Mouse (Mus musculus) CH12.LX (cell line): ENCODE data around the gene Rasa4. TPM values are rescaled to one million over a fixed set of nuclear protein-coding genes. Genes with fewer than 3 reads are reported as not detected.
A peak's percentile ranks its signal among the peaks of the same experiment; 100 is the strongest.

Experiments
- DNase-seq: peaks from one replicate; pipeline ENCODE4 v3.0.0-alpha.2; 2013; ENCODE audit errors: extremely low read depth
- H3K27ac ChIP-seq: 2 replicates; pipeline ENCODE4 v1.5.1; 2012; ENCODE audit warnings: low read depth, mild to moderate bottlenecking, control low read depth, moderate library complexity; ENCODE audit not compliant: insufficient read depth
- H3K27me3 ChIP-seq: replicated peaks from 2 replicates; pipeline ENCODE3; 2012; ENCODE audit warnings: inconsistent platforms
- H3K36me3 ChIP-seq, 2 experiments: replicated peaks in 1 of 2; 2 replicates each; pipeline versions ENCODE3 to v1.6.1; 2012; ENCODE audit warnings: inconsistent platforms in 1 of 2, low read length in 1 of 2, mild to moderate bottlenecking in 1 of 2, mixed read lengths in 1 of 2, moderate library complexity in 1 of 2; ENCODE audit not compliant: control insufficient read depth in 1 of 2, insufficient read depth in 1 of 2
- H3K4me1 ChIP-seq, 2 experiments: 2 replicates each; pipeline ENCODE4 v1.6.1; 2012; ENCODE audit warnings: inconsistent platforms in 1 of 2, moderate library complexity in 1 of 2; ENCODE audit not compliant: insufficient read depth in 2 of 2, control insufficient read depth in 1 of 2
- H3K4me2 ChIP-seq: 2 replicates; pipeline ENCODE4 v1.6.1; 2012; ENCODE audit warnings: low read depth, mild to moderate bottlenecking, control low read depth; ENCODE audit not compliant: poor library complexity, insufficient read depth, severe bottlenecking
- H3K4me3 ChIP-seq, 3 experiments: fragments of 150-350 bp in 1 of 3; sonication (generic) in 1 of 3; replicated peaks in 1 of 3; 2 replicates each; pipeline versions ENCODE3 to v1.5.1; 2011 to 2012; ENCODE audit warnings: low read depth in 2 of 3, low read length in 2 of 3, mild to moderate bottlenecking in 2 of 3, moderate library complexity in 2 of 3, control low read depth in 1 of 3, improper control_type of control experiment in 1 of 3, inconsistent platforms in 1 of 3, mixed read lengths in 1 of 3; ENCODE audit not compliant: poor library complexity in 1 of 3
- H3K79me2 ChIP-seq: replicated peaks from 2 replicates; pipeline ENCODE4 v1.6.1; 2012; ENCODE audit warnings: mild to moderate bottlenecking, moderate library complexity; ENCODE audit not compliant: control insufficient read depth, poor library complexity, insufficient read depth, severe bottlenecking; ENCODE audit errors: extremely low read depth
- H3K9ac ChIP-seq: 2 replicates; pipeline ENCODE4 v1.6.1; 2012; ENCODE audit warnings: low read depth, mild to moderate bottlenecking, control low read depth, moderate library complexity; ENCODE audit not compliant: insufficient read depth
- H3K9me3 ChIP-seq: replicated peaks from 2 replicates; pipeline ENCODE3; 2012; ENCODE audit warnings: low read length, inconsistent platforms, mixed read lengths
- BHLHE40 ChIP-seq: IDR thresholded peaks from 2 replicates; pipeline ENCODE4 v1.6.1; 2011; ENCODE audit warnings: mild to moderate bottlenecking, low read depth, low read length, improper control_type of control experiment
- CHD1 ChIP-seq: IDR thresholded peaks from 2 replicates; pipeline ENCODE4 v1.6.1; 2012; ENCODE audit warnings: low read depth, low read length, improper control_type of control experiment, inconsistent platforms
- CHD2 ChIP-seq: IDR thresholded peaks from 2 replicates; pipeline ENCODE4 v1.6.1; 2011; ENCODE audit warnings: low read length, improper control_type of control experiment
- EP300 ChIP-seq: IDR thresholded peaks from 2 replicates; pipeline ENCODE4 v1.6.1; 2011; ENCODE audit warnings: low read length, improper control_type of control experiment
- MAX ChIP-seq: IDR thresholded peaks from 2 replicates; pipeline ENCODE4 v1.6.1; 2011; ENCODE audit warnings: low read length, improper control_type of control experiment
- MAZ ChIP-seq: IDR thresholded peaks from 2 replicates; pipeline ENCODE4 v1.6.1; 2012; ENCODE audit warnings: low read depth, mild to moderate bottlenecking, inconsistent platforms, low read length, improper control_type of control experiment, moderate library complexity
- POLR2A ChIP-seq: IDR thresholded peaks from 2 replicates; pipeline ENCODE4 v1.6.1; 2011; ENCODE audit warnings: low read depth, mild to moderate bottlenecking, improper control_type of control experiment, low read length
- POLR2AphosphoS2 ChIP-seq: IDR thresholded peaks from 2 replicates; pipeline ENCODE4 v1.6.1; 2011; ENCODE audit warnings: low read depth, low read length, improper control_type of control experiment
- SIN3A ChIP-seq: IDR thresholded peaks from 2 replicates; pipeline ENCODE4 v1.6.1; 2012; ENCODE audit warnings: low read length, improper control_type of control experiment, inconsistent platforms
- TCF12 ChIP-seq: IDR thresholded peaks from 2 replicates; pipeline ENCODE4 v1.6.1; 2014; ENCODE audit warnings: low read depth, mild to moderate bottlenecking, inconsistent platforms, low read length, improper control_type of control experiment
- USF2 ChIP-seq: conservative IDR thresholded peaks from 2 replicates; pipeline ENCODE4 v1.6.1; 2011; ENCODE audit warnings: low read depth, low read length, improper control_type of control experiment
- dilution Hi-C: fragments of 300-500 bp; cut with MboI; formaldehyde crosslinking; loops from 2 replicates; pipeline ENCODE4 v1.14.3; 2020; ENCODE audit warnings: low sequenced_read_pairs; ENCODE audit not compliant: extremely low pct_unique_long_range_greater_than_20kb, extremely low pct_ligation_motif_present
- in situ Hi-C: fragments of 300-500 bp; cut with MboI; formaldehyde crosslinking; loops from 3 replicates; pipeline ENCODE4 v1.14.3; 2019; ENCODE audit warnings: low sequenced_read_pairs, low pct_ligation_motif_present, low pct_unique_long_range_greater_than_20kb, mixed read lengths
- polyA plus RNA-seq: library from polyadenylated mRNA; unstranded; fragments of >175 nt; gene quantifications from 2 replicates; pipeline ENCODE4 v1.2.1, GENCODE M21; 2012; ENCODE audit warnings: low read depth; ENCODE audit not compliant: insufficient read length
- total RNA-seq, 2 experiments: library from RNA; depleted of rRNA; stranded (reverse); fragments of 300-350 nt in 1 of 2; fragments of >200 nt in 1 of 2; gene quantifications; 2 replicates each; pipeline ENCODE4 v1.2.3; 2012 to 2014

Rasa4 gene
- 0.29 and 1.3 TPM in 2 replicates for total RNA-seq (2012; rRNA removed)
- total RNA-seq (2014; rRNA removed): 0.07 and 0.28 TPM in 2 replicates
- 0.11 and 0.16 TPM in 2 replicates for polyA plus RNA-seq

DNA sequence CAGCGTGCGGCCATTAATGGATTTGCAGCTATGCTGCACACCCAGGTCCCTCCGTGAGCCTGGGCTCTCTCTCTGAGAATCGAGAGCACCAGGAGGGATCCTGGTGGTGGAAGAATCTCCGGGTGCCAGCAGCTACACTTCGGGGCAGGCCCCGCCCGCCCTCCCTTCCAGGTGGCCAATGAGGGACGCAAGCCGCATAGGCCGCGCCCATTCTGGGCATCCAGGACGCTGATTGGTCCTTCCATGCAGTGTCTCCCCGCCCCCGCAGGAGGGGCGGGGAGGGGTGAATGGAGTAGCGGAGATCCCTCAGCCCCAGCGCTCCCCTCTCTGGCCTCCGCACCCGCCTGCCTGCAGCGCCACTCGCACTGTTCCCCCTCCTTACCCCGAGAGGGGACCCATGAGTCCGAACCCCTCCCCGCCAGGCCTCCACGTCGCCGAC, at the start of gene Rasa4:
Rasa4 (plus strand) TSS at position 248 of the 439 bp plus-strand sequence.
- H3K27me3 ChIP-seq: peaks cover 65% of the 10 kb centered on the region
- peaks cover 5% of the 10 kb centered on the region for H3K9me3 ChIP-seq
- dilution Hi-C loops: no loop called here
- peaks cover 3 to 26% of the 10 kb centered on the region in 2 experiments; a peak in 2 of 4 replicates for H3K4me1 ChIP-seq
- DNase-seq: peak; percentile 91
- no peaks in the 10 kb centered on the region for H3K79me2 ChIP-seq
- H3K4me2 ChIP-seq: peak within 1 kb of the TSS; percentile 98
- in situ Hi-C loops: loop anchor here (5.0 kb wide), 1 partner anchor 54 kb away; the partner anchor contains the start of genes Alkbh4 and Lrwd1
- peak within 1 kb of the TSS; percentile 51 for H3K9ac ChIP-seq
- no peak within 1 kb of the TSS for H3K27ac ChIP-seq
- H3K36me3 ChIP-seq: no peaks in the 10 kb centered on the region
- TF ChIP-seq POLR2AphosphoS2: no peak
- peak; percentile 83 for TF ChIP-seq MAZ
- 0 out of 2 replicates have a peak, but pooled peaks have one; percentile 16 for TF ChIP-seq POLR2A
- H3K4me3 ChIP-seq: peak within 1 kb of the TSS; percentile 30 to 85 (median 50)

DNA sequence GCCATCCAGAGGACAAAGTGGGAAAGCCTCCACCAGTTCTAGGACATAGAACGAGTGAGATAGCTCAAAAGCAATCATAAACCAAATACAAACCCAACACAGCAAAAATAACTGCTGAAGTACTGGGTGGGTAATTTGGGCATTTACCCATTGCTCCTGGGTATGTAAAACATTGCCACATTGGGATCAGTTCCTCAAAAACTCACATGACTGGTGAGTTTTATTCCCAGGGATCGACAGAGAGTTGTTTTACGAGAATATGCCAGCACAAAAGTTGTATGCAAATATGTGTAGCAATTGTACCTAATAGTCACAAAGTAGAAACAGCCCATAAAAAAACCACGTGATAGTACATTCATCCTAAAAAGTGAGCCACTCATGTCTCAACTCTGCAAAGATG, 48.8 kb upstream of the Rasa4 start:
- Histone ChIP-seq H3K27ac (no peak overlapping the region), H3K4me2 (no peak overlapping the region), H3K9me3 (peaks cover 24% of the 10 kb centered on the region), H3K79me2 (no peaks in the 10 kb centered on the region), H3K4me3 (no peak overlapping the region), H3K27me3 (no peaks in the 10 kb centered on the region), H3K36me3 (peaks cover 29 to 42% of the 10 kb centered on the region in 2 experiments), H3K4me1 (peaks cover 9 to 47% of the 10 kb centered on the region in 2 experiments), H3K9ac (no peak overlapping the region)
- DNase-seq: no peak
- TF ChIP-seq EP300 (peak; percentile 36; the same call in 1 of the 2 replicates), SIN3A (no peak), CHD2 (no peak), TCF12 (no peak), CHD1 (no peak), BHLHE40 (peak; percentile 84), USF2 (no peak)
- dilution Hi-C loops (no loop called here), in situ Hi-C loops (no loop called here)

DNA sequence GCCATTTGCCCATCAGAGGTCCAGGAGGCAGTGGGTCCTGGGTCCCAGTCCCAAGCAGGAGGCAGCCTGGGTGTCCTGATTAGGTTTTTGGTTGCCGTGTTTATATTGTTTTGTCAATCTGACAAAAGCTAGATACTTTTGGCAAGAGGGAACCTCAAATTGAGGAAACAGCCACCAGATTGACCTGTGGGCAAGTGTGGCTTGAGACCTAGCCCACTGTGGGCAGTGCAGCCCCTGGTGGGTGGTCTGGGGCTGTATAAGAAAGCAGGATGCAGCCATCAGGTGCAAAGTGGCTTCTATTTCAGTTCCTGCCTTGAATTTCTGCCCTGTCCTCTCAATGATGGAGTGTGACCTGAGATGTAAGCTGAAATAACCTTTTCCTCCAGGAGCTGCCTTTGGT, 48.4 kb upstream of the Rasa4 start:
- in situ Hi-C loops: no loop called here

More for the DNA sequence above, 48.4 kb upstream of the Rasa4 start:
- H3K27me3 ChIP-seq: no peaks in the 10 kb centered on the region
- peaks cover 25 to 38% of the 10 kb centered on the region in 2 experiments for H3K36me3 ChIP-seq
- no peak overlapping the region for H3K9ac ChIP-seq
- no peak overlapping the region for H3K27ac ChIP-seq
- peaks cover 26% of the 10 kb centered on the region for H3K9me3 ChIP-seq
- H3K4me3 ChIP-seq: no peak overlapping the region
- peaks cover 12 to 47% of the 10 kb centered on the region in 2 experiments for H3K4me1 ChIP-seq
- dilution Hi-C loops: no loop called here
- no peak for DNase-seq
- H3K4me2 ChIP-seq: no peak overlapping the region
- TF ChIP-seq MAX (no peak), USF2 (no peak)
- TF ChIP-seq, all 38 proteins: peak for 0
- no peaks in the 10 kb centered on the region for H3K79me2 ChIP-seq
